Mouse (Mus musculus) ovary, postnatal 14 days (tissue): Measurements from ENCODE around the gene Luzp1.
A peak's percentile ranks its signal among the peaks of the same experiment; 100 is the strongest.

Source experiments
- DNase-seq: peaks from one replicate; pipeline ENCODE4 v3.0.0; 2022; ENCODE audit warnings: low spot score

Luzp1 gene

GRCm38 (mm10) chr4:136462086-136462838, 7.3 kb upstream of the Luzp1 start, which contains the start of gene 6030445D17Rik:
6030445D17Rik (plus strand) TSS chr4:136462250.
- DNase-seq, result peak; percentile 61

GRCm38 (mm10) chr4:136462839-136463178, 6.8 kb upstream of the Luzp1 start:
- DNase-seq, result no peak

GRCm38 (mm10) chr4:136463436-136463835, 6.1 kb upstream of the Luzp1 start:
- DNase-seq, result no peak

- no peak for DNase-seq
These were observed 3.3 kb upstream of the Luzp1 start for GRCm38 (mm10) chr4:136466226-136466625.

- no peak for DNase-seq
These were observed 821 bp upstream of the Luzp1 start for GRCm38 (mm10) chr4:136468553-136469327.

GRCm38 (mm10) chr4:136469941-136470346, 383 bp downstream of the Luzp1 start:
- no peak for DNase-seq

- peak; percentile 20 for DNase-seq
These were observed 948 bp downstream of the Luzp1 start for GRCm38 (mm10) chr4:136470347-136471071.

GRCm38 (mm10) chr4:136476692-136477091, 7.1 kb downstream of the Luzp1 start:
- DNase-seq, result no peak

GRCm38 (mm10) chr4:136486549-136486948, 17.0 kb downstream of the Luzp1 start:
- no peak for DNase-seq

GRCm38 (mm10) chr4:136495993-136496392, 26.4 kb downstream of the Luzp1 start:
- no peak for DNase-seq

- DNase-seq, result no peak
These were observed 36.1 kb downstream of the Luzp1 start for GRCm38 (mm10) chr4:136505426-136506215.

- DNase-seq, result no peak
These were observed 40.3 kb downstream of the Luzp1 start for GRCm38 (mm10) chr4:136509857-136510256.

GRCm38 (mm10) chr4:136511708-136512107, 42.1 kb downstream of the Luzp1 start:
- DNase-seq, result no peak

- no peak for DNase-seq
These were observed 43.3 kb downstream of the Luzp1 start for GRCm38 (mm10) chr4:136512905-136513304.

- DNase-seq, result no peak
These were observed 48.6 kb downstream of the Luzp1 start for GRCm38 (mm10) chr4:136518141-136518540.

- DNase-seq, result no peak
These were observed 49.0 kb downstream of the Luzp1 start for GRCm38 (mm10) chr4:136518576-136518975.

- DNase-seq, result no peak
These were observed 50.3 kb downstream of the Luzp1 start for GRCm38 (mm10) chr4:136519866-136520265.

GRCm38 (mm10) chr4:136521898-136522297, 52.3 kb downstream of the Luzp1 start:
- DNase-seq, result no peak

GRCm38 (mm10) chr4:136524309-136524708, 54.7 kb downstream of the Luzp1 start:
- no peak for DNase-seq

GRCm38 (mm10) chr4:136526412-136526811, 56.9 kb downstream of the Luzp1 start:
- DNase-seq, result peak; percentile 27

- no peak for DNase-seq
These were observed 75.6 kb downstream of the Luzp1 start for GRCm38 (mm10) chr4:136545151-136545550.
